Mouse (Mus musculus): ENCODE measurements around the gene Prkab2.

The Prkab2 gene

GRCm38 (mm10) chr3:97657655-97658411, at the start of gene Prkab2:
Prkab2 (plus strand) TSS chr3:97658193.
- DNase-seq = peak; percentile 98 to 99

GRCm38 (mm10) chr3:97609201-97609844, 48.7 kb upstream of the Prkab2 start:
- DNase-seq = peak; percentile 36 to 55

- DNase-seq = peak; percentile 85 to 92
These were observed 48.1 kb upstream of the Prkab2 start, which contains the start of gene Chd1l for GRCm38 (mm10) chr3:97609845-97610410. Chd1l (minus strand) TSS chr3:97610203.

GRCm38 (mm10) chr3:97611021-97611420, 47.0 kb upstream of the Prkab2 start:
- no peak for DNase-seq

- DNase-seq = no peak
These were observed 42.8 kb upstream of the Prkab2 start for GRCm38 (mm10) chr3:97615154-97615553.

GRCm38 (mm10) chr3:97615933-97616332, 42.1 kb upstream of the Prkab2 start:
- no peak for DNase-seq

- no peak for DNase-seq
These were observed 40.7 kb upstream of the Prkab2 start for GRCm38 (mm10) chr3:97617091-97617825.

- no peak for DNase-seq
These were observed 40.1 kb upstream of the Prkab2 start for GRCm38 (mm10) chr3:97617899-97618298.

- no peak for DNase-seq
These were observed 37.3 kb upstream of the Prkab2 start for GRCm38 (mm10) chr3:97620657-97621056.

- DNase-seq = peak; percentile 24 to 60
These were observed 33.4 kb upstream of the Prkab2 start for GRCm38 (mm10) chr3:97624611-97625010.

GRCm38 (mm10) chr3:97627893-97628292, 30.1 kb upstream of the Prkab2 start:
- peak in 1 of 2 experiments; percentile 23 for DNase-seq

- DNase-seq = peak; percentile 71 to 84
These were observed 29.5 kb upstream of the Prkab2 start, which contains the start of gene Fmo5 for GRCm38 (mm10) chr3:97628391-97629001. Fmo5 (plus strand) TSS chr3:97628804.

- no peak for DNase-seq
These were observed 28.1 kb upstream of the Prkab2 start for GRCm38 (mm10) chr3:97629941-97630340.

GRCm38 (mm10) chr3:97630746-97631145, 27.2 kb upstream of the Prkab2 start:
- no peak for DNase-seq

GRCm38 (mm10) chr3:97631258-97631860, 26.6 kb upstream of the Prkab2 start:
- DNase-seq = no peak

GRCm38 (mm10) chr3:97633456-97633855, 24.5 kb upstream of the Prkab2 start:
- DNase-seq = no peak

- DNase-seq = no peak
These were observed 23.7 kb upstream of the Prkab2 start for GRCm38 (mm10) chr3:97634288-97634761.

- DNase-seq = no peak
These were observed 16.6 kb upstream of the Prkab2 start for GRCm38 (mm10) chr3:97641396-97641795.

GRCm38 (mm10) chr3:97642001-97642400, 16.0 kb upstream of the Prkab2 start:
- DNase-seq = no peak

- no peak for DNase-seq
These were observed 9.5 kb upstream of the Prkab2 start for GRCm38 (mm10) chr3:97648518-97648917.

GRCm38 (mm10) chr3:97649022-97649421, 9.0 kb upstream of the Prkab2 start:
- no peak for DNase-seq

GRCm38 (mm10) chr3:97649469-97649868, 8.5 kb upstream of the Prkab2 start:
- no peak for DNase-seq

Measured in kidney, adult 8-10 months (tissue).